ENCODE assay signal across 8 mouse cellular contexts in the genomic region with DNA sequence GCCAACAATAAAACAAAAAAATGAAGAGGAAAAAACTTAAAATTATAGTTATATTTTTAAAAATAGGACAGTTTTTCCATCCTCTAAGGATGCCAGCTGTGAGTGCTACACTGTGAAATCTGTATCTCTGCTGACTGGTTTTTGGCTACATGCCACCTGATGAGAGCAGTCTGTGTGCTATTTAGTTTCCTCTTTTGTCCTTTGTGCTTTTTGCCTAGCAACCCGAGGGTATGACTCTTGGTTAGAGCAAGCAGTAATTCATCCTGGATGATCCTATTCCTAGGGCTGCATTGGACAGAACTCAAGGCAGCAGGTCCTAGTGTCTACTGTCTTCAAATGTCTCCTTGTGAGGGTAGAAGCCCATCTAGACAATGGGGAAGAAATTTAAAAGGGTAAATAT.
DNase-seq lines count a peak whose midpoint lies in the region; ATAC-seq lines count a peak whose summit lies in the region.
"Had no signal": no experiment of that assay in that cellular context is flagged by ENCODE, and none has a peak within 500 bp of the region (broad histone marks: within the 10 kb centered on the region; RNA-seq: fewer than 3 reads in every experiment).

No protein-coding gene starts in this region.

- H3K36me3 ChIP-seq in neural tube, embryonic 11.5 days (ENCODE audit: control insufficient read depth, insufficient read depth, low read length) = no peaks in the 10 kb centered on the region
- H3K36me3 ChIP-seq: limb, embryonic 12.5 days had no signal

- DNase-seq in neural tube, embryonic 11.5 days (ENCODE audit: low spot score) = no peak
- no peak for DNase-seq in neural tube, embryonic 10.5 days (ENCODE audit: extremely low spot score, low spot score)
- peak; percentile 27 to 50 for DNase-seq in frontal cortex, postnatal 10 days (ENCODE audit: low spot score in 2 of 2)
- DNase-seq in left cerebral cortex, adult 9 months (ENCODE audit: low spot score in 2 of 2) = peak; percentile 31 to 55
- DNase-seq in testis, postnatal 10 days (ENCODE audit: low spot score) = peak; percentile 38
- DNase-seq in kidney, adult 11 months = no peak
- no peak for DNase-seq in thymus, postnatal 0 days (ENCODE audit: low spot score)

- ATAC-seq in neural tube, embryonic 11.5 days (ENCODE audit: insufficient read depth, low FRiP score, low TSS enrichment) = peak; percentile 79; the same call in 1 of the 2 replicates

- no peak overlapping the region for H3K27ac ChIP-seq in neural tube, embryonic 11.5 days (ENCODE audit: low read depth, low read length)
- H3K27ac ChIP-seq: limb, embryonic 12.5 days had no signal

- no peak overlapping the region for H3K9ac ChIP-seq in neural tube, embryonic 11.5 days (ENCODE audit: low read length)
- H3K9ac ChIP-seq: limb, embryonic 12.5 days had no signal

- no peaks in the 10 kb centered on the region for H3K4me1 ChIP-seq in neural tube, embryonic 11.5 days (ENCODE audit: control insufficient read depth, insufficient read depth, low read length)
- H3K4me1 ChIP-seq: limb, embryonic 12.5 days had no signal

- H3K9me3 ChIP-seq in neural tube, embryonic 11.5 days (ENCODE audit: control insufficient read depth, low read length) = no peaks in the 10 kb centered on the region

- no peak overlapping the region for H3K4me2 ChIP-seq in neural tube, embryonic 11.5 days (ENCODE audit: low read depth)
- H3K4me2 ChIP-seq: limb, embryonic 12.5 days had no signal

- H3K27me3 ChIP-seq in neural tube, embryonic 11.5 days (ENCODE audit: control insufficient read depth, insufficient read depth, low read length) = no peaks in the 10 kb centered on the region
- H3K27me3 ChIP-seq: limb, embryonic 12.5 days had no signal

- WGBS in neural tube, embryonic 11.5 days = 9% methylated on average over 1 of the region's 1 CpGs

- H3K4me3 ChIP-seq in neural tube, embryonic 11.5 days (ENCODE audit: low read depth, low read length) = no peak overlapping the region
- H3K4me3 ChIP-seq: limb, embryonic 12.5 days had no signal

Comparison
In these comparisons a context has a peak if more than half of its experiments do, and no peak if none do; other contexts are left out.
1. DNase-seq: peak in frontal cortex, postnatal 10 days (2 of 2), left cerebral cortex, adult 9 months (2 of 2) and testis, postnatal 10 days (single experiment); none in neural tube, embryonic 11.5 days (single experiment), neural tube, embryonic 10.5 days (single experiment), kidney, adult 11 months (single experiment) and thymus, postnatal 0 days (single experiment).